Mouse (Mus musculus): ENCODE results near the gene Mrgprb2. TPM values are rescaled to one million over a fixed set of nuclear protein-coding genes. Genes with fewer than 3 reads are reported as not detected.

The Mrgprb2 gene
- not detected for total RNA-seq (2021)

DNA sequence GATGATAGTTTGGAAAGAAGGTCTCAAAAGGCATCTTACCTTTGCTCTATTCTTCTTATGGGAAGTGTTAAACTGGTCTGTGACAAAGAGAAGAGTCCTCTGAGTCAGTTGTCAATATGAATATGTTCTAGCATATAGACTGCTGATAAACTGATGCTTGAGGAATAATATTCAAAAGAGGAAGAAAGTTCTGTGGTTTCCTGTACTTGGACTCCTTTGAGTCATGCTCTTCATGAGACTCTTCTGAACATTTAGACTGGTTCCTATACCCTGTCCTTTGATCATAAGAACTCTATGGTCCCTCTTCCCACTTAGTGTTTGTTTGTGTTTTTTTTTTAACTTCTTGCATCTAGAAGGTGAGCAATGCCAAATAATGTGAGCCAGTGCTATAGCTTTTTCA, at the start of gene Mrgprb2:
Gene Mrgprb2 (minus strand): TSS at position 101 of the 400 bp plus-strand sequence.
- no peak for DNase-seq (ENCODE audit: low spot score in 2 of 2)
- intact Hi-C loops (cut with DNase I), result no loop called here

Other genes starting within 250 kb of the Mrgprb2 start
- not detected for gene Mrgprb8, start 169.6 kb downstream of the Mrgprb2 start, total RNA-seq (2021)
- not detected for gene Mrgprb1, start 101.7 kb downstream of the Mrgprb2 start, total RNA-seq (2021)
- not detected for gene Mrgprx2, start 58.8 kb downstream of the Mrgprb2 start, total RNA-seq (2021)
- not detected for gene Mrgprb3, start 85.7 kb upstream of the Mrgprb2 start, total RNA-seq (2021)
- 10 to 100 TPM; 25.5 to 26.6 TPM for gene Zdhhc13, start 230.9 kb upstream of the Mrgprb2 start, total RNA-seq (2021)